Mouse (Mus musculus) megakaryocyte-erythroid progenitor cell, adult 5-6 weeks (primary cell): ENCODE measurements at regions not wholly inside any gene's neighbourhood (a gene's known extent, or its start where the extent isn't known, plus 50 kb on each side); places are given as distances from the start of the nearest gene placed in this dataset.
A peak's percentile ranks its signal among the peaks of the same experiment; 100 is the strongest.

Experiments used
- ATAC-seq: replicated peaks from 2 replicates; pipeline ENCODE4 v1.8.0; 2016; ENCODE audit warnings: mild to moderate bottlenecking, inconsistent platforms; ENCODE audit not compliant: severe bottlenecking, poor library complexity, low FRiP score, low TSS enrichment

DNA sequence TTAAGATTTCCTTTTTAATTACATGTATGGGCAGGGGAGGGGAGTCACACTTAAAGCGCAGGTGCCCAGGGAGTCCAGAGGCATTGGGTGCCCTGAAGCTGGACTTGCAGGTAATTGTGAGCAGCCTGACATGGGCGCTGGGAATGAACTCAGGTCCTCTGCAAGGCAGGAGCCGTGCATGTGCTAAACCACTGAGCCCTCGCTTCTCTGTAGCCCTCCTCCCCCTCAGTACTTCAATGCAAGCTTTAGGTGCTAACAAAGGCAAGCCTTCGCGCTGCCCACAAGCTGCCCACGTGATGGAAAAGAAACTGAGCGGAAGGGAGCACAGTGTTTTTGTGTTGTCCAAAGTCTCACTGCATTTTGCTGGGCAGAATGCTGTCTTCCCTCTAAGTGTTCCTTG is 63.6 kb upstream of the Dapk1 start:
- ATAC-seq = no peak

- ATAC-seq = peak; percentile 67
Measured at GRCm38 (mm10) chr13:60541165-60541564, 60.6 kb upstream of the Dapk1 start.

DNA sequence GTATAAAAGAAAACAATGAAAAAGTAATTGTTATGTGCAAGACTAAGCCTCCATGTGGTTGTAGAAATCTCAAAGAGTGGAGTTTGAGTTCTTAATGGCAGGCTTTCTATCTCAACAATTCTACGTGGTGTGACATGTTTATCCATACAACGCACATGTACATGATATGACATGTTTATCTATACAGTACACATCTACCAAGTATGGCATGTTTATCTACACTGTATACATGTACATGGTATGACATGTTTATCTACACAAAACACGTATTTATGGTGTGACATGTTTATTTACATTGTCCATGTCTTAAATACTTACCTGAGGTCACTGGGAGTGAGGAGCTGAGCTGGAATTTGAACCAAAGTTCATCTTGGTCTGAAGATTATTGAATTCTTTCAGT is 57.4 kb upstream of the Dapk1 start:
- no peak for ATAC-seq

DNA sequence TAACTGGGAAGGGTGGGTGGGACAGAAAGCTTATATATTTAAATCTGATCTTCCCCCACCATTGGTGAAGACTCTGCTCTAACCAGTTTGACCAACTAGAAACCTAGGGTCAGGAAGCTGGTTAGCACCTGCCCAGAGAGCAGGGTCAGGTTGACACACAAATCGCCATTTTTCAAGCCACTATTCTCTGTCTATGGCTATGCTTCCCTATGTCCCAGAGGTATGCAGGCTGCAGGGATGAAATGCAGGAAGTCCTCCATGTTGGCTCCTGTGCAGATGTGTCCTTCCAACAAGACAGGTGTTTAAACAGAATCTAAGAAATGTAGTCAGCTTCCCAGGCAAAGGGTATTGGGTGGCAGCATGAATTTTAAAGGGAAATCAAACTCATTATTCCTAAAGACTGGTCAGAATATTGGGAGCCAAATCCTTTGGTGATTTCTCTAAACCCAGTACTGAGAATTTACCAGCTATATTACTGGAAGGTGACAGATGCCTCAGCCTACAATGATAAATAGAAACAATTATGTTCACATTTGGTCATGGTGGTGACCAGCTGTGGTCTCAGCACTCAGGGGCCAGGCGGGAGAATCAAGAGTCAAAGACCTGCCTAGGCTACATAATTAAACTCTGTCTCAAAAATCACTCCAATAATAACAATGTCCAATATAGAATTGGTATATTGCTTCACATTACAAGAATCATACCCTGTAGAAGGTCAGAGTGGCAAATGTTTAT is 55.6 kb upstream of the Dapk1 start:
- ATAC-seq = no peak
